ENCODE assay signal across 9 mouse cellular contexts in genomic region chr4:103619321-103619945, GRCm38 (mm10). TPM values are rescaled to one million over a fixed set of nuclear protein-coding genes. Genes with fewer than 3 reads are reported as not detected.
DNase-seq lines count a peak whose midpoint lies in the region; ATAC-seq and TF ChIP-seq lines count a peak whose summit lies in the region.
"Had no signal": no experiment of that assay in that cellular context is flagged by ENCODE, and none has a peak within 500 bp of the region (broad histone marks: within the 10 kb centered on the region; RNA-seq: fewer than 3 reads in every experiment).

Gene Dab1, plus strand, starts transcription at chr4:103619359.

- H3K36me3 ChIP-seq in lung, embryonic 14.5 days (ENCODE audit: insufficient read depth) = no peaks in the 10 kb centered on the region
- H3K36me3 ChIP-seq in forebrain, embryonic 10.5 days (replicated peaks) = no peaks in the 10 kb centered on the region
- H3K36me3 ChIP-seq in midbrain, embryonic 12.5 days = no peaks in the 10 kb centered on the region

- under 1% methylated on average over 41 of the region's 41 CpGs for WGBS in lung, embryonic 14.5 days
- under 1% methylated on average over 41 of the region's 41 CpGs for WGBS in forebrain, embryonic 10.5 days
- WGBS in large intestine, adult 2 months = 2% methylated on average over 41 of the region's 41 CpGs
- under 1% methylated on average over 41 of the region's 41 CpGs for WGBS in midbrain, embryonic 12.5 days

- H3K27ac ChIP-seq in lung, embryonic 14.5 days (ENCODE audit: low read depth) = no peak within 1 kb of the TSS
- peak within 1 kb of the TSS; percentile 51; the same call in 1 of the 2 replicates for H3K27ac ChIP-seq in forebrain, embryonic 10.5 days
- no peak within 1 kb of the TSS for H3K27ac ChIP-seq in midbrain, embryonic 12.5 days (replicated peaks)

- peaks cover 47% of the 10 kb centered on the region for H3K27me3 ChIP-seq in lung, embryonic 14.5 days (ENCODE audit: insufficient read depth, low read length)
- H3K27me3 ChIP-seq in forebrain, embryonic 10.5 days (ENCODE audit: poor library complexity, severe bottlenecking) = peaks cover 64% of the 10 kb centered on the region
- peaks cover 53% of the 10 kb centered on the region for H3K27me3 ChIP-seq in midbrain, embryonic 12.5 days

- peak within 1 kb of the TSS; percentile 34 for H3K4me3 ChIP-seq in lung, embryonic 14.5 days (ENCODE audit: low read depth, low read length)
- H3K4me3 ChIP-seq in forebrain, embryonic 10.5 days = peak within 1 kb of the TSS; percentile 61
- H3K4me3 ChIP-seq in midbrain, embryonic 12.5 days = peak within 1 kb of the TSS; percentile 46
- H3K4me3 ChIP-seq: myocyte had no signal

- no peak; the same call in 1 of the 2 replicates for ATAC-seq in lung, embryonic 14.5 days (ENCODE audit: insufficient read depth)
- no peak for ATAC-seq in midbrain, embryonic 12.5 days (ENCODE audit: low FRiP score, low read depth)

- no peak within 1 kb of the TSS for H3K9ac ChIP-seq in lung, embryonic 14.5 days
- peak within 1 kb of the TSS; percentile 43; the same call in 1 of the 2 replicates for H3K9ac ChIP-seq in midbrain, embryonic 12.5 days (replicated peaks)

- TF ChIP-seq CTCF in lung, embryonic 14.5 days (IDR thresholded peaks at IDR 0.05; ENCODE audit: low read depth) = no peak

- H3K4me1 ChIP-seq in lung, embryonic 14.5 days (ENCODE audit: insufficient read depth) = no peaks in the 10 kb centered on the region
- H3K4me1 ChIP-seq in forebrain, embryonic 10.5 days = peaks cover 27% of the 10 kb centered on the region
- peaks cover 16% of the 10 kb centered on the region for H3K4me1 ChIP-seq in midbrain, embryonic 12.5 days

- DNase-seq in lung, embryonic 14.5 days = peak; percentile 13
- DNase-seq in lung, postnatal 10 days = no peak
- DNase-seq in forebrain, embryonic 10.5 days (ENCODE audit: extremely low spot score, low spot score) = peak; percentile 47
- DNase-seq in large intestine, adult 2 months (ENCODE audit: low read depth, low spot score) = no peak
- no peak for DNase-seq in natural killer cell, adult 2 months (ENCODE audit: low spot score in 2 of 2)
- no peak for DNase-seq in kidney, postnatal 10 days
- DNase-seq in thymus, postnatal 25 days = no peak

- H3K4me2 ChIP-seq in lung, embryonic 14.5 days = peak within 1 kb of the TSS; percentile 59
- H3K4me2 ChIP-seq in midbrain, embryonic 12.5 days (replicated peaks) = peak within 1 kb of the TSS; percentile 57

- no peaks in the 10 kb centered on the region for H3K9me3 ChIP-seq in lung, embryonic 14.5 days (ENCODE audit: low read depth, low read length)
- H3K9me3 ChIP-seq in forebrain, embryonic 10.5 days = no peaks in the 10 kb centered on the region
- H3K9me3 ChIP-seq in midbrain, embryonic 12.5 days = no peaks in the 10 kb centered on the region

RNA-seq across cellular contexts. Expression of gene Dab1, which starts in this region (rescaled TPM):
- 4.0 and 4.4 TPM in 2 replicates for polyA plus RNA-seq in lung, embryonic 14.5 days (2014; fragmentation: Nextera tagmentation; extraction: Ambion mirVana)
- 26.0 and 26.4 TPM in 2 replicates for polyA plus RNA-seq in forebrain, embryonic 10.5 days (2016; fragmentation: Nextera tagmentation; extraction: Ambion mirVana)
- 10.4 and 30.7 TPM in 2 replicates for polyA plus RNA-seq in large intestine, adult 2 months (2012; rRNA removed)
- polyA plus RNA-seq in midbrain, embryonic 12.5 days (2016; fragmentation: Nextera tagmentation; extraction: Ambion mirVana) = 60.7 and 66.3 TPM in 2 replicates
- polyA plus RNA-seq: myocyte had no signal

Comparison
In these comparisons a context has a peak if more than half of its experiments do, and no peak if none do; other contexts are left out.
1. DNase-seq: peak in lung, embryonic 14.5 days (single experiment) and forebrain, embryonic 10.5 days (single experiment); none in lung, postnatal 10 days (single experiment), large intestine, adult 2 months (single experiment), natural killer cell, adult 2 months (0 of 2), kidney, postnatal 10 days (single experiment) and thymus, postnatal 25 days (single experiment).
2. Peak in every context shown above with its lines, with median percentiles within 50 percentile points of each other: H3K4me3 ChIP-seq.